Mouse (Mus musculus): ENCODE data around the gene Olfr1356.
"Not testable (repeated sequence)": the region's sequence is repeated elsewhere in the genome, so short reads cannot be mapped to it uniquely, and the experiment has no call there.

Gene Olfr1356

GRCm38 (mm10) chr10:78852066-78852465, at the start of gene Olfr1356:
Gene Olfr1356 (minus strand): TSS chr10:78852166.
- no peak for DNase-seq

DNA sequence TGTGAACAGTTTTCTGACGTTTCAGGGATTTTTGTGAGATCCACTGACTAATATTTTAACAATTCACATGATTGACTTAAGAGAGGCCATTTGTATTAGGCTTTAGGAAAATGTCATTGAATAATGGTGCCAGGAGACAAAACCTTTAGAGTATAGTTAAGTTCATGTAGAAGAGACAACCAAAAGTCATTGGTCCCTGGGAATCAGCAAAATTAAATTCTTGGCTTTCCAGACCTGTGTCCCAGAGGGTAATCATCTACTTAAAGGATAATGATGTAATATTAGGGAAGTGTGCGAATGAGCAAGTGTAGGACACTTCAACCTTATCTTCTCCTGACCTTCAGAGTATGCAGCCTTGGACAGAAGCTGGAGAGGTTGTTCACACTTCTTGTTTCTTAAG, 23.3 kb upstream of the Olfr1356 start, which contains the start of gene Olfr1355:
Gene Olfr1355, plus strand, starts transcription at position 301 of the 400 bp plus-strand sequence.
- no peak for DNase-seq

DNA sequence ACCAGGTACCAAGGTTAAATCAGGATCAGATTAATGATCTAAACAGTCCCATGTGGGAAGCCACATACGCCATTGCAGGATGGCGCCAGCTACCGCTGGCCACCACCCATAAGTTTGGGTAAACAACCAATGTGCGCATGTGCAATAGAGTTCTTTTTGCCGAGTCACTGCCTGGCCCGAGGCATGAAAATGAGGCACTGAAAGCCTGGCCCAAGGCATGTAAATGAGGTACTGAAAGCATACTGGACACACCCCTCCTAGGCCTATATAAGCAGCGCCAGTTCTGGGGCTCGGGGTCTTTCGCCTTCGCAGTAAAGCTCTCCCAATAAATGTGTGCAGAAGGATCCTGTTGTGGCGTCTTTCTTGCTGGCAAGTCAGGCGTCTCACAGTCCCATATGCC, 11.5 kb downstream of the Olfr1356 start:
- DNase-seq: not testable (repeated sequence)

DNA sequence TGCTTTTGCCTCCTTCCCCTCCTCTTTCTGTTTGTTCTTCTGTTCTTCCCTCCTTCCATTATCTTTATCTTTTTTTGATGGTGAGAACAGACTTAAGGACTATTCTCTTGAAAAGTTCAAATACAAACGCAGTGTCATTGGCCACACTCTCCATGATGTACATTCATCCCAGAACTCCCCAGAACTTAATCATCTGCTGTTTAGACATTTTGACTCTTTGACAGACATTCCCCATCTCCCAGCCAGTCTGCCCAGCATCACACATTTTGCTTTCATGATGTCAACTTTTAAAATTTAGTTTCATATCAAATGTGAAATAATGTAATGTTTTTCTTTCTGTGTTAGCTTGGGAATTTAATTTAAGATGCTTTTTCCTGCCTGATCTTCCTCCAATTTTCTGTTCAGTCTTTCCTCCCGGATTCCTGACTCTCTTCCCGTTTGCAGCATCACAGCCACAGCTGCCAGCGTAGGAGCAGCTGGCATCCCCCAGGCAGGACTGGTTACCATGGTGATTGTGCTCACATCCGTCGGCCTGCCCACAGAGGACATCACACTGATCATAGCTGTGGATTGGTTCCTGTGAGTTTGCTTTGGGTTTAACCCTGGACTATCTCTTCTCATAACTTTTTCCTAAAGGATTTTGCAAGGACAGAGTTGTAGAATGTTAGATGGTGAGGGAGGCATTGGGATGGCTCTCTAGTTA, 39.5 kb downstream of the Olfr1356 start:
- peak; percentile 17 for DNase-seq

- no peak for DNase-seq
Measured at GRCm38 (mm10) chr10:78801449-78801848, 50.5 kb downstream of the Olfr1356 start.
